Mouse (Mus musculus): ENCODE measurements at regions not wholly inside any gene's neighbourhood (a gene's known extent, or its start where the extent isn't known, plus 50 kb on each side); places are given as distances from the start of the nearest gene placed in this dataset.

DNA sequence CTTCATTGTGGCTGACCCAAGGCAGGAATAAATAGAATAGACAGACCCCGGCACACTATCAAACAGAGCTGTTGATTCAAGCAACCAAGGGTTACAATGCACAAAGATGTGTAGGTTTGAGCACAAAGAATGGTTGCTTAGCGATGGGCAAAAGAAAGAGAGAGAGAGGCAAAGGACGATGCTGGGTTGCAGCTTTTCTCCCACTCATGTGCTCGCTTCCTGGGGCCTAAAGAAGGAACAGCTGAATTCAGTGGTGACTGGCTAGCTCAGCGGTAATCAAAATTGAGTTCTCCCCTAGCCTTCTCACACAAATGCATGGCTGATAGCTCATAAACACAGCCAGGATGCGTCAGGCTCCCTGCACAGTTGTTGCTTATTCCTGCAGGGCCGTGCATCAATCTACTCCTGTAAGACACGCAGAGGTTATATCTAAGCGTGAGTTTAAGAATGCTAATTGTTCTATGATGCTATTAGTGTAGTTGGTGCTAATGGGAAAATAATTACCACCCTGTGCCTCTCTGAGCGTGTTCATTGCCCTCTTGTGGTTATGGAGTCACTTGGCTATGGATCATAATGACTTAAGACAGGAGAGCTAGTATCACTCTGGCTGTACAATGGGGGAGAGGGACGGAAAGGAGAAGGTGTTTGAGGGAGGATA lies 216.2 kb upstream of the Serp2 start:
- WGBS (ENCODE audit: insufficient replicate concordance) = 81% methylated on average over 11 of the region's 11 CpGs

DNA sequence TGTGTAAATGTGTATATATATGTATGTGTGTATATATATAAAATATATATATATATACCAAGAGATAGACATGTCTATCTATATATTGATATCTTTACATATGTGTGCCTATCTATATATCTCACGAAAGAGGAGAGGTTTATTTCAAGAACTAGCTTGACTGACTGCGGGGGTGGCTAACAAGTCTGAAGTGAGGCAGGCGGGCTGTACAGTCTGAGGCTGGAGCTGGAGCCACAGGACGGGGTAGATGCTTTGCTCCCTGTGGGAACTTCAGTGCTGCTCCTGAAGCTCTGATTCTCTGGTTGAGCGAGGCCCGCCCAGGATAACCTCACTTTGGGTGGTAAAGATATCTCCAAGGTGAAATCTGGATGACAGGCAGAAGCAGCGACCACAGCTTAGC lies 213.4 kb upstream of the Serp2 start:
- H3K4me3 ChIP-seq (ENCODE audit: low read depth, low read length) = no peak overlapping the region
- H3K36me3 ChIP-seq (ENCODE audit: control insufficient read depth, insufficient read depth, low read length) = no peaks in the 10 kb centered on the region
- no peak for ATAC-seq (replicated peaks; ENCODE audit: insufficient number of reproducible peaks, low FRiP score, low TSS enrichment)
- no peak overlapping the region for H3K4me2 ChIP-seq
- 57% methylated on average over 7 of the region's 7 CpGs for WGBS (ENCODE audit: insufficient replicate concordance)
- H3K9me3 ChIP-seq (replicated peaks; ENCODE audit: control insufficient read depth, low read length) = no peaks in the 10 kb centered on the region
- H3K27me3 ChIP-seq (ENCODE audit: control insufficient read depth, insufficient read depth, low read length) = no peaks in the 10 kb centered on the region
- H3K27ac ChIP-seq (ENCODE audit: low read depth, low read length) = no peak overlapping the region
- peaks cover 9% of the 10 kb centered on the region for H3K4me1 ChIP-seq (ENCODE audit: control insufficient read depth, insufficient read depth, low read length)
- no peak overlapping the region for H3K9ac ChIP-seq (ENCODE audit: low read depth, low read length)

More for the DNA sequence above, 216.2 kb upstream of the Serp2 start:
- Histone ChIP-seq H3K4me1 (ENCODE audit: control insufficient read depth, insufficient read depth, low read length) (peaks cover 12% of the 10 kb centered on the region), H3K4me2 (no peak overlapping the region), H3K9ac (ENCODE audit: low read depth, low read length) (no peak overlapping the region), H3K9me3 (replicated peaks; ENCODE audit: control insufficient read depth, low read length) (no peaks in the 10 kb centered on the region), H3K36me3 (ENCODE audit: control insufficient read depth, insufficient read depth, low read length) (no peaks in the 10 kb centered on the region), H3K4me3 (ENCODE audit: low read depth, low read length) (no peak overlapping the region), H3K27ac (ENCODE audit: low read depth, low read length) (no peak overlapping the region), H3K27me3 (ENCODE audit: control insufficient read depth, insufficient read depth, low read length) (no peaks in the 10 kb centered on the region)
- no peak for ATAC-seq (replicated peaks; ENCODE audit: insufficient number of reproducible peaks, low FRiP score, low TSS enrichment)

DNA sequence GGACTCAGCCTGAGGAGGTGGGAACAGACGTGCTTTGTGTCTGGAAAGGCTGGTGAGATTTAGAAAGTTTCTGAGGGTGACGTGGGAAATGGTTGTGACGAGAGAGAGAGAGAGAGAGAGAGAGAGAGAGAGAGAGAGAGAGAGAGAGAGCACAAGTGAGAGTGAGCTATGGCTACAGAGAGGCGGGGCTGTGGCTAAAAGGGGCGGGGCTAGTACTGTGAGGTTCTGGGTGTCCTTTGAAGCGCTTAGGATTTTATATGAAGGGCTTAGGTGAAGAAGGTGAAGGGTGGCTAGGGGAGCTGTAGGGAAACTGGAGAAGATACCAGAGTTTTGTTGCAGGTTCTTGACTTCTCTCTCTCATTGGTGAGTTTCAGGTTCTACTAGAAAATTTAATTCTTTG lies 210.6 kb upstream of the Serp2 start:
- Histone ChIP-seq H3K27ac (ENCODE audit: low read depth, low read length) (no peak overlapping the region), H3K4me1 (ENCODE audit: control insufficient read depth, insufficient read depth, low read length) (peaks cover 32% of the 10 kb centered on the region), H3K9ac (ENCODE audit: low read depth, low read length) (no peak overlapping the region), H3K36me3 (ENCODE audit: control insufficient read depth, insufficient read depth, low read length) (no peaks in the 10 kb centered on the region), H3K9me3 (replicated peaks; ENCODE audit: control insufficient read depth, low read length) (no peaks in the 10 kb centered on the region), H3K4me3 (ENCODE audit: low read depth, low read length) (no peak overlapping the region), H3K27me3 (ENCODE audit: control insufficient read depth, insufficient read depth, low read length) (no peaks in the 10 kb centered on the region), H3K4me2 (no peak overlapping the region)
- no peak for ATAC-seq (replicated peaks; ENCODE audit: insufficient number of reproducible peaks, low FRiP score, low TSS enrichment)
- 60% methylated on average over 6 of the region's 6 CpGs for WGBS (ENCODE audit: insufficient replicate concordance)

DNA sequence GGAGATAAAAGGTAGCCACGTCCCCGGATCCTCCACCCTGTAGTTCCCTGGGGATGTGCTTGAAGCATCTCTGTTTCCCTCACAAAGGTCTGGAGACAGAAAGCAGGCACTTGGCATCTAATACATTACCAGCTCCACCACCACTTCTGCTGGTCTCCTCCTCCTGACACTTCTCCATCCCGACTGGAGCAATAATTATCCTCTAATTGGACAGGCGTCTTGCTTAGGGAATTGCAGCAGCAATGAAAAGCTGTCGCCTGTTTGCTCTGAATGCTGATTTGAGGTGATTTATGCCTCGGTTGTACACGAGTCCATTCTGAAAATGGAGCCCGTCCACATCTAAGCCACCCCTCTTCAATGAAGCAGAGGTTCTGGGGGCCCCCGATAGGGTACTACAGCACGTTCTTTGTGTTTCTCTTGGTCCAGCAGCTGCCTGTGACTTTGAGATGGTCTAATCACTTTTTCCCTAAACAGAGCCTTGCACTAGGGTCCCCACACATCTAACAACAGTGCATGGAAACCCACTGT lies 209.6 kb upstream of the Serp2 start:
- peaks cover 35% of the 10 kb centered on the region for H3K4me1 ChIP-seq (ENCODE audit: control insufficient read depth, insufficient read depth, low read length)

DNA sequence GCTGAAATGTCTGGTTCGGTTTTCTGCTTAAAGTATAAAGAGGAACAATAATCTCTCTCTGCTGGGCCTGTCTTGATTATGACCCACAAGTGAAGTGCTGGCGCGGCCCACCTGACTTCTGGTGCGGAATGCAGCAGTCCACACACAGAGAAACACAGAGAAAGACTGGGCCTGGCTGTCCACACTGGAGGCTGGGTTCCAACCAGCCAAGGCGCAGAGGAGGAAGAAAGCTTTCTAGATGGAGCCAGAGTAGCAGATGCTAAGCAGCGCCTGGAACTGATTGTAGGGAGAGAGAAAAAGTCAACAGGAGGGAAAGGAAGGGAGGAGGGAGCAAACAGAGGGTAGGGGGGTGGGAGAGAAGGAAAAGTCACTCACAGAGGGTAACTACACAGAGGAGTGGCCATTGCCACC lies 208.4 kb upstream of the Serp2 start:
- no peak overlapping the region for H3K4me3 ChIP-seq (ENCODE audit: low read depth, low read length)
- H3K9ac ChIP-seq (ENCODE audit: low read depth, low read length) = 0 out of 2 replicates have a peak overlapping the region, but pooled peaks have one; percentile 46
- ATAC-seq (replicated peaks; ENCODE audit: insufficient number of reproducible peaks, low FRiP score, low TSS enrichment) = no peak
- WGBS (ENCODE audit: insufficient replicate concordance) = 56% methylated on average over 6 of the region's 6 CpGs
- H3K4me1 ChIP-seq (ENCODE audit: control insufficient read depth, insufficient read depth, low read length) = peaks cover 38% of the 10 kb centered on the region
- no peaks in the 10 kb centered on the region for H3K36me3 ChIP-seq (ENCODE audit: control insufficient read depth, insufficient read depth, low read length)
- H3K9me3 ChIP-seq (replicated peaks; ENCODE audit: control insufficient read depth, low read length) = no peaks in the 10 kb centered on the region
- H3K27me3 ChIP-seq (ENCODE audit: control insufficient read depth, insufficient read depth, low read length) = no peaks in the 10 kb centered on the region
- H3K27ac ChIP-seq (ENCODE audit: low read depth, low read length) = peak overlapping the region; percentile 68
- H3K4me2 ChIP-seq = no peak overlapping the region

More for the DNA sequence above, 209.6 kb upstream of the Serp2 start:
- H3K27ac ChIP-seq (ENCODE audit: low read depth, low read length) = no peak overlapping the region
- WGBS (ENCODE audit: insufficient replicate concordance) = 74% methylated on average over 10 of the region's 10 CpGs
- H3K4me2 ChIP-seq = no peak overlapping the region
- no peak overlapping the region for H3K9ac ChIP-seq (ENCODE audit: low read depth, low read length)
- no peaks in the 10 kb centered on the region for H3K36me3 ChIP-seq (ENCODE audit: control insufficient read depth, insufficient read depth, low read length)
- H3K9me3 ChIP-seq (replicated peaks; ENCODE audit: control insufficient read depth, low read length) = no peaks in the 10 kb centered on the region
- no peaks in the 10 kb centered on the region for H3K27me3 ChIP-seq (ENCODE audit: control insufficient read depth, insufficient read depth, low read length)
- no peak for ATAC-seq (replicated peaks; ENCODE audit: insufficient number of reproducible peaks, low FRiP score, low TSS enrichment)
- no peak overlapping the region for H3K4me3 ChIP-seq (ENCODE audit: low read depth, low read length)

DNA sequence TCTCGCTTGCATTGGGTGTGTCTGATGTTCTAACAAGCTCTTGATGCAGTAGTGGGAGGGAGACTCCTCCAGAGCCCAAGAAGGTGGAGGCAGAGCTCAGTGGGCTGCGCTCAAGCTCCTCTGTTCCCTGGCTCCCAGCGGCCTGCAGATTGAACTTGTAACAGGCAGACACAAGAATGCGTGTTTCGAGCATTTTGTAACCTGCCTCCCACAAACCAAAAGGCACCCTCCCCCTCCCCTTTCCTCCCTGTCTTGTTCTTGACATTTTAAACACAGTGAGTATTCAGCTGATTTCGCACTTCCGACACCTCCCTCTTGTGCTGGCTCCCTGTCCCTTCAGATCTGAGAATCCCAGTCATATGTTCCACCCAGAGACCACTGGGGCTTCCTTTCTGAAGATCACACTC lies 207.7 kb upstream of the Serp2 start:
- WGBS (ENCODE audit: insufficient replicate concordance) = 22% methylated on average over 7 of the region's 7 CpGs
- ATAC-seq (replicated peaks; ENCODE audit: insufficient number of reproducible peaks, low FRiP score, low TSS enrichment) = 0 out of 2 replicates have a peak, but pooled peaks have one; percentile 33

DNA sequence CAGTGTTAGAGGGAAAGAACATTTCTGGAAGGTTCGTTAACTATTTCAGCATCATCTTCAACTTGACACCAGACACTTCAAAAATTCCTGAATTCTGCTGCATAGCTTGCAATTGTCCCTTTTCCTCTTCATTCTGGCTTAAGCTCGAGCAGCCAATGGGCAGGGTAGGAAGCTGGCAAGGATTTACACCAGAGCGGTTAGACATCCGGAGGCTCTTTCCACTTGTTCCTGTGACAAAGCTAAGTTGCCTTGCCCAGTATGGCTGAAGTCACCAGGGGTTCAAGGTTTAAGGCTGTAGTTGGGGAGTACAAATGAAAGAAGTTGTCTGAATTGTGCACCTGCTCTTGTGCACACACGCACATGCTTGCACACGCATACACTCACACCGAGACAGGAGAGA lies 206.8 kb upstream of the Serp2 start:
- H3K27ac ChIP-seq (ENCODE audit: low read depth, low read length) = no peak overlapping the region
- WGBS (ENCODE audit: insufficient replicate concordance) = 84% methylated on average over 7 of the region's 7 CpGs
- H3K9ac ChIP-seq (ENCODE audit: low read depth, low read length) = no peak overlapping the region
- no peak overlapping the region for H3K4me3 ChIP-seq (ENCODE audit: low read depth, low read length)
- ATAC-seq (replicated peaks; ENCODE audit: insufficient number of reproducible peaks, low FRiP score, low TSS enrichment) = no peak
- no peak overlapping the region for H3K4me2 ChIP-seq
- no peaks in the 10 kb centered on the region for H3K36me3 ChIP-seq (ENCODE audit: control insufficient read depth, insufficient read depth, low read length)
- H3K27me3 ChIP-seq (ENCODE audit: control insufficient read depth, insufficient read depth, low read length) = no peaks in the 10 kb centered on the region
- H3K4me1 ChIP-seq (ENCODE audit: control insufficient read depth, insufficient read depth, low read length) = peaks cover 38% of the 10 kb centered on the region
- H3K9me3 ChIP-seq (replicated peaks; ENCODE audit: control insufficient read depth, low read length) = no peaks in the 10 kb centered on the region

More for the DNA sequence above, 207.7 kb upstream of the Serp2 start:
- Histone ChIP-seq H3K27me3 (ENCODE audit: control insufficient read depth, insufficient read depth, low read length) (no peaks in the 10 kb centered on the region), H3K36me3 (ENCODE audit: control insufficient read depth, insufficient read depth, low read length) (no peaks in the 10 kb centered on the region), H3K9me3 (replicated peaks; ENCODE audit: control insufficient read depth, low read length) (no peaks in the 10 kb centered on the region), H3K4me3 (ENCODE audit: low read depth, low read length) (no peak overlapping the region), H3K27ac (ENCODE audit: low read depth, low read length) (peak overlapping the region; percentile 68; the same call in 1 of the 2 replicates), H3K9ac (ENCODE audit: low read depth, low read length) (0 out of 2 replicates have a peak overlapping the region, but pooled peaks have one; percentile 46), H3K4me2 (peak overlapping the region; percentile 27), H3K4me1 (ENCODE audit: control insufficient read depth, insufficient read depth, low read length) (peaks cover 38% of the 10 kb centered on the region)

DNA sequence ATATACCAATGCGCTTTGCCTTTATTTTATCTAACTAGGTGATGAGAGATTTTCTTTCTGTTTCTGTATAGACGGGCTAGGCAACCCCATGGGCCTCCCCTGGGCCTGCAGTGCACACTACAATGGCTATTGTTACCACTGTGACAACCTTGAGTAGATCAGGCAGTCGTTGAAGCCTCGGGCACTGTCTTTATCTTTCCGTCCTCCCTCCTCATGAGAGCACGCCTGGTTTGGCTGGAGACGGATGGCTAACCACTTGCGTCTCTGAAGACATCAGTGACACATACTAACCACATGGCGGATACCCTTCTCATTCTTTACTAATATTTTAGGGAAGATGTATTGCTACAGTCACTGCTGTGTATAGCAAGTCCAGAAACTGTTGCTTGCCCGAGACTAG lies 206.1 kb upstream of the Serp2 start:
- H3K9ac ChIP-seq (ENCODE audit: low read depth, low read length) = no peak overlapping the region
- ATAC-seq (replicated peaks; ENCODE audit: insufficient number of reproducible peaks, low FRiP score, low TSS enrichment) = no peak
- no peaks in the 10 kb centered on the region for H3K9me3 ChIP-seq (replicated peaks; ENCODE audit: control insufficient read depth, low read length)
- H3K4me2 ChIP-seq = no peak overlapping the region
- WGBS (ENCODE audit: insufficient replicate concordance) = 33% methylated on average over 10 of the region's 10 CpGs
- H3K27ac ChIP-seq (ENCODE audit: low read depth, low read length) = no peak overlapping the region
- no peak overlapping the region for H3K4me3 ChIP-seq (ENCODE audit: low read depth, low read length)
- H3K4me1 ChIP-seq (ENCODE audit: control insufficient read depth, insufficient read depth, low read length) = peaks cover 38% of the 10 kb centered on the region
- no peaks in the 10 kb centered on the region for H3K27me3 ChIP-seq (ENCODE audit: control insufficient read depth, insufficient read depth, low read length)
- no peaks in the 10 kb centered on the region for H3K36me3 ChIP-seq (ENCODE audit: control insufficient read depth, insufficient read depth, low read length)

DNA sequence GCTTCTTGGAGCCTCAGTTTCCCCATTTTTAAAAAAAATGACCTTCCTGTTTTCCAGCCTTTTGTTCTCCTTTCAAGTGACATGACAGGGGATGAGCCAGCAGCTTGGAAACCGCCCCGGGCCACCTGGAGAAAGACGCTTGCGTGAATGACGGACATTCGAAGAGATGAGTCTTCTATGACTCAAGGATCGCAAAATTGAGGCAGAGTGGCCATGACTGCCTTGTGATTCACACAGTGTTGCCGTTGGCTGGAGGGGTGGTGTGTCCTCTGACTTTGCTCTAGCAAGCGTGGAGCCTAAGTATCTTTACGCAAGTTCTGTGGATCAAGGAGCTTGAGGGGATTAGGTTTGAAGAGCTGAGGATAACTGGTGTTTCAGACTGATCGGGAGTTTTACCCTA lies 205.0 kb upstream of the Serp2 start:
- ATAC-seq (replicated peaks; ENCODE audit: insufficient number of reproducible peaks, low FRiP score, low TSS enrichment) = no peak
- Histone ChIP-seq H3K27me3 (ENCODE audit: control insufficient read depth, insufficient read depth, low read length) (no peaks in the 10 kb centered on the region), H3K4me2 (no peak overlapping the region), H3K4me1 (ENCODE audit: control insufficient read depth, insufficient read depth, low read length) (peaks cover 38% of the 10 kb centered on the region), H3K36me3 (ENCODE audit: control insufficient read depth, insufficient read depth, low read length) (no peaks in the 10 kb centered on the region), H3K4me3 (ENCODE audit: low read depth, low read length) (no peak overlapping the region), H3K9ac (ENCODE audit: low read depth, low read length) (no peak overlapping the region), H3K27ac (ENCODE audit: low read depth, low read length) (no peak overlapping the region), H3K9me3 (replicated peaks; ENCODE audit: control insufficient read depth, low read length) (no peaks in the 10 kb centered on the region)
- 90% methylated on average over 11 of the region's 11 CpGs for WGBS (ENCODE audit: insufficient replicate concordance)
